Mouse (Mus musculus) ES-E14 (cell line): ENCODE data around the gene Ptpn7.

ENCODE experiments used
- HCFC1 ChIP-seq: IDR thresholded peaks from 2 replicates; pipeline ENCODE4 v1.6.1; 2012; ENCODE audit warnings: low read length, inconsistent platforms, borderline replicate concordance; ENCODE audit not compliant: insufficient read depth
- MAFK ChIP-seq: IDR thresholded peaks from 2 replicates; pipeline ENCODE4 v1.6.1; 2014; ENCODE audit warnings: mild to moderate bottlenecking, low read depth, low read length, inconsistent platforms; ENCODE audit not compliant: insufficient read depth

DNA sequence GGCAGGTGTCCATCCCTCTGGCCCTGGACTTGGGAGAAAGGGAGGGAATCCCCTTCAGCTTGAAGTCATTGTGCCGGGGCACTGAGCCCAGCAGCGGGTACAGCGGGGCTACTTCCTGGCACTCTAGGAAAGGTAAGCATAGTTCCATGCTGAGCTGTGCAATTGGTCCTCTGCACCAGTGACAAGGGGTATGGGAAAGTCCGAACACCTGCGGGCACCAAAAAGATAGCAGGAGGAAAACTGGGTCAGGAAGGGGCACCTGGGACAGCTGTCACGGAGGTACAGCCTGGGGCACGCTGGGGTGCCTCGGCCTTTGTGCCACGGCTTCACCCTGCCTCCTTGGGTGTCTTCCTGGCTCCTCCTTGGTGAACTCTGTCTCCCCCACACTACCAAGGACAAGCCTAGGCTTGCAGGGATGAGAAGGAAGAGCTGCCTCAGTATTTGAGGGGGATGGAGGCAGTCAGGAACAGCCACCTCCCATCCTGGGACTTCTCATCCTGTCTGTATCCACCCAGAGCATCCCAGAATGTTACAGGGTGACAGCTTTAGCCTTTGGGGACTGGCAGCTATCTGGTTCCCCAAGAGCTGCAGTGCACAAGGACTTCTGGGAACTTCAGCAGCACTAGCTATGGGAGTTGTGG, 2.8 kb upstream of the Ptpn7 start:
- TF ChIP-seq MAFK (no peak), HCFC1 (no peak)
